Mouse (Mus musculus) adrenal gland, adult 2 months (tissue): ENCODE data around the gene Cks1b. TPM values are rescaled to one million over a fixed set of nuclear protein-coding genes. Genes with fewer than 3 reads are reported as not detected.

Source experiments
- DNase-seq: peaks from one replicate; pipeline ENCODE4 v3.0.0; 2021
- polyA plus RNA-seq: library from polyadenylated mRNA; depleted of rRNA; stranded (reverse); fragments of >200 nt; gene quantifications from 2 replicates; pipeline ENCODE4 v1.2.3, GENCODE M21; 2012; rRNA removed
- total RNA-seq, 2 experiments: library from RNA; stranded (reverse); gene quantifications; 2 replicates each; pipeline ENCODE4 v1.2.3; 2021

Cks1b gene
- total and polyA plus RNA-seq, 3 experiments = 9.7 to 21.5 (median 17.3) TPM

GRCm38 (mm10) chr3:89382950-89383349 is 35.2 kb downstream of the Cks1b start:
- DNase-seq = no peak

GRCm38 (mm10) chr3:89382033-89382882 is 35.9 kb downstream of the Cks1b start:
- peak; percentile 2 for DNase-seq

- DNase-seq = no peak
These were observed 37.0 kb downstream of the Cks1b start for GRCm38 (mm10) chr3:89381233-89381632.

- DNase-seq = no peak
These were observed 37.5 kb downstream of the Cks1b start for GRCm38 (mm10) chr3:89380711-89381110.

- no peak for DNase-seq
These were observed 37.9 kb downstream of the Cks1b start for GRCm38 (mm10) chr3:89380291-89380690.

GRCm38 (mm10) chr3:89379388-89380131 is 38.6 kb downstream of the Cks1b start:
- peak; percentile 42 for DNase-seq

GRCm38 (mm10) chr3:89378394-89379067 is 39.7 kb downstream of the Cks1b start:
- DNase-seq = peak; percentile 83

GRCm38 (mm10) chr3:89377831-89378230 is 40.4 kb downstream of the Cks1b start:
- no peak for DNase-seq

GRCm38 (mm10) chr3:89373581-89374231 is 44.5 kb downstream of the Cks1b start:
- no peak for DNase-seq

- DNase-seq = no peak
These were observed 50.8 kb downstream of the Cks1b start for GRCm38 (mm10) chr3:89367338-89367737.

- no peak for DNase-seq
These were observed 52.4 kb downstream of the Cks1b start for GRCm38 (mm10) chr3:89365486-89366414.

Other genes with a start within 250 kb of the Cks1b start
- 100 to 1,000 TPM in 1 of 2 experiments, 10 to 100 TPM in 1; 87.1 to 104 TPM for gene Scamp3, start 240.9 kb downstream of the Cks1b start, total RNA-seq
- 234 and 299 TPM in 2 replicates for gene Scamp3, start 240.9 kb downstream of the Cks1b start, polyA plus RNA-seq
- gene Fam189b, start 235.2 kb downstream of the Cks1b start, total RNA-seq = 10 to 100 TPM; 15.2 to 16.3 TPM
- gene Fam189b, start 235.2 kb downstream of the Cks1b start, polyA plus RNA-seq = 80.2 and 84.4 TPM in 2 replicates
- gene Gba, start 215.5 kb downstream of the Cks1b start, total RNA-seq = 10 to 100 TPM; 74.4 to 74.6 TPM
- gene Gba, start 215.5 kb downstream of the Cks1b start, polyA plus RNA-seq = 40.2 and 43.9 TPM in 2 replicates
- gene Thbs3, start 203.2 kb downstream of the Cks1b start, total RNA-seq = 10 to 100 TPM in 1 of 2 experiments, 1 to 10 TPM in 1; 8.9 to 10.1 TPM
- gene Thbs3, start 203.2 kb downstream of the Cks1b start, polyA plus RNA-seq = 10.1 and 10.2 TPM in 2 replicates
- 100 to 1,000 TPM; 150 to 174 TPM for gene Mtx1, start 191.3 kb downstream of the Cks1b start, total RNA-seq
- 252 and 300 TPM in 2 replicates for gene Mtx1, start 191.3 kb downstream of the Cks1b start, polyA plus RNA-seq
- under 1 TPM; 0.24 to 0.32 TPM for gene Muc1, start 189.3 kb downstream of the Cks1b start, total RNA-seq
- 0.53 and 0.85 TPM in 2 replicates for gene Muc1, start 189.3 kb downstream of the Cks1b start, polyA plus RNA-seq
- 100 to 1,000 TPM; 143 to 163 TPM for gene Krtcap2, start 172.4 kb downstream of the Cks1b start, total RNA-seq
- 433 and 437 TPM in 2 replicates for gene Krtcap2, start 172.4 kb downstream of the Cks1b start, polyA plus RNA-seq
- gene Trim46, start 172.1 kb downstream of the Cks1b start, total RNA-seq = 1 to 10 TPM; 1.9 to 2.3 TPM
- gene Trim46, start 172.1 kb downstream of the Cks1b start, polyA plus RNA-seq = 6.0 and 9.1 TPM in 2 replicates
- gene Dpm3, start 159.0 kb downstream of the Cks1b start, total RNA-seq = 100 to 1,000 TPM; 134 to 150 TPM
- gene Dpm3, start 159.0 kb downstream of the Cks1b start, polyA plus RNA-seq = 509 and 645 TPM in 2 replicates
- 10 to 100 TPM; 49.9 to 54.7 TPM for gene Slc50a1, start 147.8 kb downstream of the Cks1b start, total RNA-seq
- gene Slc50a1, start 147.8 kb downstream of the Cks1b start, polyA plus RNA-seq = 153 TPM in 2 replicates
- 10 to 100 TPM in 1 of 2 experiments, 1 to 10 TPM in 1; 8.0 to 16.6 TPM for gene Efna1, start 137.2 kb downstream of the Cks1b start, total RNA-seq
- gene Efna1, start 137.2 kb downstream of the Cks1b start, polyA plus RNA-seq = 17.5 and 24.0 TPM in 2 replicates
- gene Efna3, start 95.4 kb downstream of the Cks1b start, total RNA-seq = under 1 TPM; 0.26 to 0.55 TPM
- gene Efna3, start 95.4 kb downstream of the Cks1b start, polyA plus RNA-seq = 0.21 and 1.0 TPM in 2 replicates
- 1 to 10 TPM in 1 of 2 experiments, under 1 TPM in 1; 0.63 to 1.9 TPM for gene Efna4, start 80.4 kb downstream of the Cks1b start, total RNA-seq
- 1.8 and 3.5 TPM in 2 replicates for gene Efna4, start 80.4 kb downstream of the Cks1b start, polyA plus RNA-seq
- 10 to 100 TPM; 56.1 to 87.5 TPM for gene Adam15, start 68.4 kb downstream of the Cks1b start, total RNA-seq
- 142 and 182 TPM in 2 replicates for gene Adam15, start 68.4 kb downstream of the Cks1b start, polyA plus RNA-seq
- gene Dcst2, start 56.4 kb downstream of the Cks1b start, total RNA-seq = 1 to 10 TPM in 1 of 2 experiments, under 1 TPM in 1; 0.40 to 1.3 TPM
- 0.61 and 1.2 TPM in 2 replicates for gene Dcst2, start 56.4 kb downstream of the Cks1b start, polyA plus RNA-seq
- under 1 TPM in 1 of 2 experiments, not detected in 1; 0.41 TPM for gene Dcst1, start 53.1 kb downstream of the Cks1b start, total RNA-seq
- gene Dcst1, start 53.1 kb downstream of the Cks1b start, polyA plus RNA-seq = 0.46 and 0.53 TPM in 2 replicates
- gene Zbtb7b, start 23.6 kb downstream of the Cks1b start, total RNA-seq = 100 to 1,000 TPM in 1 of 2 experiments, 10 to 100 TPM in 1; 84.0 to 102 TPM
- gene Zbtb7b, start 23.6 kb downstream of the Cks1b start, polyA plus RNA-seq = 117 and 121 TPM in 2 replicates
- gene Lenep, start 15.6 kb downstream of the Cks1b start, total RNA-seq = 1 to 10 TPM; 1.7 to 1.8 TPM
- gene Lenep, start 15.6 kb downstream of the Cks1b start, polyA plus RNA-seq = 0.58 TPM in 1 of 2 replicates, not detected in the other
- 10 to 100 TPM; 32.2 to 50.7 TPM for gene Flad1, start 6.5 kb downstream of the Cks1b start, total RNA-seq
- 33.2 and 45.2 TPM in 2 replicates for gene Flad1, start 6.5 kb downstream of the Cks1b start, polyA plus RNA-seq
- gene Shc1, start 60 bp upstream of the Cks1b start, total RNA-seq = 100 to 1,000 TPM in 1 of 2 experiments, 10 to 100 TPM in 1; 69.6 to 113 TPM
- gene Shc1, start 60 bp upstream of the Cks1b start, polyA plus RNA-seq = 62.6 and 67.4 TPM in 2 replicates
- 10 to 100 TPM; 31.8 to 44.5 TPM for gene Pygo2, start 11.8 kb upstream of the Cks1b start, total RNA-seq
- gene Pygo2, start 11.8 kb upstream of the Cks1b start, polyA plus RNA-seq = 166 and 181 TPM in 2 replicates
- gene Pbxip1, start 18.3 kb upstream of the Cks1b start, total RNA-seq = 10 to 100 TPM; 38.4 to 70.0 TPM
- gene Pbxip1, start 18.3 kb upstream of the Cks1b start, polyA plus RNA-seq = 37.5 and 43.3 TPM in 2 replicates
- gene Pmvk, start 36.2 kb upstream of the Cks1b start, total RNA-seq = 10 to 100 TPM; 13.9 to 27.7 TPM
- 19.4 and 21.5 TPM in 2 replicates for gene Pmvk, start 36.2 kb upstream of the Cks1b start, polyA plus RNA-seq
- gene Kcnn3, start 101.8 kb upstream of the Cks1b start, total RNA-seq = 1 to 10 TPM; 3.1 to 5.2 TPM
- 1.7 and 2.0 TPM in 2 replicates for gene Kcnn3, start 101.8 kb upstream of the Cks1b start, polyA plus RNA-seq